Mouse (Mus musculus): ENCODE data around the gene Kcnj10. TPM values are rescaled to one million over a fixed set of nuclear protein-coding genes. Genes with fewer than 3 reads are reported as not detected.

The Kcnj10 gene
- polyA plus RNA-seq (2016; fragmentation: Nextera tagmentation; extraction: Ambion mirVana): 0.06 and 0.08 TPM in 2 replicates

DNA sequence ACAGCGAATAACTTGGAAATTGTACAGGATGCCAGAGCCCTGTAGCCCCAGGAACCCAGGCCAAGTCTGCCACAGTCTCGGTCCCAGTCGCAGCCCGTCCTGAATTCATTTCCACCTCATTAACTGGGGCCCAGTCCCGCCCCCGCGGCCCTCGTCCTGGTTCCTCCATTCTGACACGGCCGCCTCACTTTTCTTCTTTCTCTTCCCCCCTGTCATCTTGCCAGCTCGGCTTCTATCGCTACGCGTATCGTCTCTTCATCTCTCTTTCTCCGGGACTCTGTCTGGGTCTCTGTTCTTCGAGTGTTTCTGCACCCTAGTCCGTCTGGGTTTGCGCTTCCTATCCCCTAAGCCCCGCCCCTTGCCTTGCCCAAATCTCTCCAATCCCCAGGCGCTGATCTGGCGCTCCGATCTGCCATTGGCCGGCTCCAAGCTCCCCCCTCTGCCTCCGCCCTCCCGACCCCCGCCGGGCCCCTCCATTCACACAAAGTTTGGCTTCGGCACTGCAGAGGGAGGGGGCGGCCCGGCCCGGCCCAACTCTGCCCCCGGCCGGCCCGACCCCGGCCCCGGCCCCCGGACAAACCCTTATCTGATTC, at the start of gene Kcnj10:
TSS of gene Kcnj10 (plus strand) at position 482 of the 593 bp plus-strand sequence.
- WGBS: 3% methylated on average over 38 of the region's 38 CpGs
- Histone ChIP-seq H3K9me3 (no peaks in the 10 kb centered on the region), H3K36me3 (no peaks in the 10 kb centered on the region), H3K4me1 (no peaks in the 10 kb centered on the region), H3K4me3 (peak within 1 kb of the TSS; percentile 41), H3K4me2 (replicated peaks) (peak within 1 kb of the TSS; percentile 65), H3K9ac (no peak within 1 kb of the TSS), H3K27ac (no peak within 1 kb of the TSS), H3K27me3 (peaks cover 43% of the 10 kb centered on the region)
- peak; percentile 78 for ATAC-seq (ENCODE audit: insufficient number of reproducible peaks, insufficient read depth, low FRiP score, low TSS enrichment)

DNA sequence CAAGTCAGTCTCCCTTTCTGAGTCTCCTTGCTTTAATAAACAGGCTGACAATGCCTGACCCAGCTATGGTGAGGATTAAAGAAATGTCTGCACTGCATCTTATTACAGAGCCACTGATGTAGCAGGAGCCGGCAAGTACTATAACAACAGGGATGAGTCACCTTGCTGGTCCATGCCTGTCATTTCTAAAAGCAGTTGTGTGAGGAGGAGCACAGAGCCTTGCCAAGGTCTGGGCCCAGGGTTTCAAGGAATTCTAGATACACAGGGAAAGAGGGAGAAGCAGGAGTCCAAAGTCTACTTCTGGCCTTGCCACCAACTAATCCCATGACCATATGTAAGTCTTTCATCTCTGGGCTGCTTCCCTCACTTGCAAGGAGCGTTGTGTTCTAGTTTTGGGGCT, 48.1 kb upstream of the Kcnj10 start:
- peaks cover 24% of the 10 kb centered on the region for H3K4me1 ChIP-seq
- ATAC-seq (ENCODE audit: insufficient number of reproducible peaks, insufficient read depth, low FRiP score, low TSS enrichment): no peak
- H3K9me3 ChIP-seq: no peaks in the 10 kb centered on the region
- H3K4me2 ChIP-seq (replicated peaks): no peak overlapping the region
- H3K9ac ChIP-seq: no peak overlapping the region
- no peaks in the 10 kb centered on the region for H3K27me3 ChIP-seq
- H3K27ac ChIP-seq: no peak overlapping the region
- H3K36me3 ChIP-seq: no peaks in the 10 kb centered on the region
- WGBS: 87% methylated on average over 2 of the region's 2 CpGs
- H3K4me3 ChIP-seq: no peak overlapping the region

DNA sequence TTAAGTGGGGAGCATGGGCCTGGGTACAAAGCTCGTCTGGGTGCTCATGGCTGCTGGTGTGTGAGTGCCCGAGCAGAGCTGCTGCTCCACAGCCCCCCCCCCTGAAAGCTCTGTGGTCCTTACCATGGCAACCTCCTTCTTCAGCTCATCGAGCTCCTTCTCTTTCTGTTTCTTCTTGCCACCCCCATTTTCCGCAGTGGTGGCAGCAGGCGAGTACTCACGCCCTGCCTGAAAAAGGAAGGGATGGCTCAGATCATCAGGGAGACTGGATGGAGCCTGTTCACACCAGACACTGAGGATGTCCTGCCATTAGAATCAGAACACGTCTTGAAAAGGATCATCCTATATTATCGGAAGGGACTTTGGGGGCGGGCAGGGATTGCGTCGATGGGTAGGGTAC, 47.6 kb upstream of the Kcnj10 start:
- 86% methylated on average over 11 of the region's 11 CpGs for WGBS

DNA sequence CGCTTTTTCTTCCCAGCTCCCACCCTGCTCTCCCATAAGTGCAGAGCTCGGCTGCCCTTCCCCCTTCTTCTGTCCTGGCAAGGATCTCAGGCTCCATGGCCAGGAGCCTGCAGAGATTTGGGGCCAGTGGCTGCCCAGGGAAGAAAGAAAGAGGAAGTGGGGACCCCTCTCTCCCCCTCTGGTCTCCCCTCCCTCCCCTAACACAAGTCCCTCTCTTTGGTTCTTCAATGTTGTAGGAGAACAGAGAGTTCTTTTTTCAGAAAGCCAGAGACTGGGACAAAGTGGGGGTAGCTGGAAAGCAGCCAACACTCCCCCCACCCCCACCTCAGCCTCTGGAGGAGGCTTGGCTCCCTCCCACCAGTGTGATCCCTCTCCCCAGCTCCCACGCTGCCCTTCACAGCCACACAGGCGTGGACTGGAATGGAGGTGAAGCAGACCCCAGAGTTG, 45.2 kb upstream of the Kcnj10 start:
- Histone ChIP-seq H3K9ac (peak overlapping the region; percentile 7; the same call in 1 of the 2 replicates), H3K4me3 (no peak overlapping the region), H3K27ac (peak overlapping the region; percentile 60), H3K4me2 (replicated peaks) (peak overlapping the region; percentile 21; the same call in 1 of the 2 replicates), H3K36me3 (no peaks in the 10 kb centered on the region), H3K9me3 (no peaks in the 10 kb centered on the region), H3K27me3 (no peaks in the 10 kb centered on the region), H3K4me1 (peaks cover 41% of the 10 kb centered on the region)
- ATAC-seq (ENCODE audit: insufficient number of reproducible peaks, insufficient read depth, low FRiP score, low TSS enrichment): peak; percentile 48; the same call in 1 of the 2 replicates
- 36% methylated on average over 4 of the region's 4 CpGs for WGBS

More for the DNA sequence above, 47.6 kb upstream of the Kcnj10 start:
- Histone ChIP-seq H3K9me3 (no peaks in the 10 kb centered on the region), H3K4me1 (peaks cover 30% of the 10 kb centered on the region), H3K27me3 (no peaks in the 10 kb centered on the region), H3K4me2 (replicated peaks) (no peak overlapping the region), H3K27ac (no peak overlapping the region), H3K4me3 (no peak overlapping the region), H3K9ac (no peak overlapping the region), H3K36me3 (no peaks in the 10 kb centered on the region)
- ATAC-seq (ENCODE audit: insufficient number of reproducible peaks, insufficient read depth, low FRiP score, low TSS enrichment): no peak

DNA sequence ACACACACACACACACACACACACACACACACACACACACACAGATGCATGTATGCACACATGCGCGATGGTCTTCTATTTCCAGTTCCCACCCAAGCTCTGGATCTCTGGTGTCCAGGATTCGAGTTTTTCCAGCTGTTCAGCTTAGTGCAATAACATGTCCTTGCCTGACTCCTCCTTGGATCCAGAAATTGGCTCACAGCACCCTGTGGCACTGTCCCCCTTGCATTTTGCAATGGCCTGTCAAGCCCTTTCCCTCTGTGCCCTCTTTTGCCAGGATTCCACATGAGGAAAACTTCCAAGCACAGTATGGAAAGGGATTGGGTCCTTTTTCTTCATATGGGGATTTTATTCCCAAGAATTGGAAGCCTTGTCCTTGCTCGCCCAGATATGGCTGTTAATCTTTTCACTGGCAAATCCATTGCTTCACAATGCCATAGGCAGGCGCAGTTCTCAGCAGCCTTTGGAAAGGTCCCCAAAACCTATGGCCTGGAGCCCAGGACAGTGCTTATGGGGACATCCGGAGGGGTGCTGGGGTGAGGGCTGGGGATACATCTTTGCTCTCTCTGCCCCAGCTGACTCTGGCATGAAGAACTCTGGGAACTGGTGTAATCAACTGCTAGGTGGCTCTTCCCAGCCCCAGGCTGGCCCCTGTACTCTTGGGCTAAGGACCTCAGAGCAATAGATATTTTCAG, 44.0 kb upstream of the Kcnj10 start:
- Histone ChIP-seq H3K27ac (0 out of 2 replicates have a peak overlapping the region, but pooled peaks have one; percentile 55), H3K36me3 (no peaks in the 10 kb centered on the region), H3K4me2 (replicated peaks) (peak overlapping the region; percentile 33), H3K9me3 (no peaks in the 10 kb centered on the region), H3K27me3 (no peaks in the 10 kb centered on the region), H3K4me3 (peak overlapping the region; percentile 9), H3K4me1 (peaks cover 47% of the 10 kb centered on the region), H3K9ac (0 out of 2 replicates have a peak overlapping the region, but pooled peaks have one; percentile 11)
- no peak for ATAC-seq (ENCODE audit: insufficient number of reproducible peaks, insufficient read depth, low FRiP score, low TSS enrichment)
- 83% methylated on average over 6 of the region's 6 CpGs for WGBS

GRCm38 (mm10) chr1:172297611-172298537, 43.1 kb upstream of the Kcnj10 start, which contains the start of gene Atp1a2:
Gene Atp1a2 (minus strand): TSS chr1:172298064.
- H3K9me3 ChIP-seq: no peaks in the 10 kb centered on the region
- 0 out of 2 replicates have a peak, but pooled peaks have one; percentile 25 for ATAC-seq (ENCODE audit: insufficient number of reproducible peaks, insufficient read depth, low FRiP score, low TSS enrichment)
- H3K36me3 ChIP-seq: no peaks in the 10 kb centered on the region
- H3K9ac ChIP-seq: 0 out of 2 replicates have a peak within 1 kb of the TSS, but pooled peaks have one; percentile 11
- peak within 1 kb of the TSS; percentile 33 for H3K4me2 ChIP-seq (replicated peaks)
- peak within 1 kb of the TSS; percentile 9 for H3K4me3 ChIP-seq
- H3K27ac ChIP-seq: peak within 1 kb of the TSS; percentile 55
- WGBS: 7% methylated on average over 16 of the region's 16 CpGs
- peaks cover 53% of the 10 kb centered on the region for H3K4me1 ChIP-seq
- H3K27me3 ChIP-seq: no peaks in the 10 kb centered on the region

DNA sequence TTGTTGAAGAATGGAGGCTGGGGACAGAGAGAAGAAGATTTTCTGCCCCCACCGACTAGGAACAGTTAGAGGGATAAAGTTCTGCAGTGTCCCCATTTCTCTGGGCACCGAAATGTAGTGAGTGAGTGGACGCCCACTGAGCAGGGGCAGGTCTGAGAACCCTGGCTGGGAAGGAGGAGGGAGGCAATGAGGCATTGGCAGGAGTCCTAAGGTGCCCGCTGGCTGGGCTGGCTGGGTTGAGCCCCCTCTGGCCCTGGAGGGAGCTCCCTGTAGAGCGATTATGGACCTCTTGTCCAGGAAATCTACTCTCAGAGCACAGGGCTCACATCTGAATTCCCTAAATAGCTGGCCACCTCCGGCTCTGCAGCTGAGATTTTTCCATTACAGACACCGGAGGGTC, 41.5 kb upstream of the Kcnj10 start:
- Histone ChIP-seq H3K4me1 (peaks cover 56% of the 10 kb centered on the region), H3K9me3 (no peaks in the 10 kb centered on the region), H3K4me3 (no peak overlapping the region), H3K4me2 (replicated peaks) (no peak overlapping the region), H3K27ac (no peak overlapping the region), H3K36me3 (no peaks in the 10 kb centered on the region), H3K9ac (no peak overlapping the region), H3K27me3 (no peaks in the 10 kb centered on the region)
- WGBS: 61% methylated on average over 7 of the region's 7 CpGs
- no peak for ATAC-seq (ENCODE audit: insufficient number of reproducible peaks, insufficient read depth, low FRiP score, low TSS enrichment)

GRCm38 (mm10) chr1:172300247-172300646, 40.8 kb upstream of the Kcnj10 start:
- H3K27ac ChIP-seq: no peak overlapping the region
- H3K4me2 ChIP-seq (replicated peaks): no peak overlapping the region
- ATAC-seq (ENCODE audit: insufficient number of reproducible peaks, insufficient read depth, low FRiP score, low TSS enrichment): no peak
- no peak overlapping the region for H3K4me3 ChIP-seq
- no peaks in the 10 kb centered on the region for H3K36me3 ChIP-seq
- H3K9ac ChIP-seq: no peak overlapping the region
- H3K9me3 ChIP-seq: no peaks in the 10 kb centered on the region
- 67% methylated on average over 5 of the region's 5 CpGs for WGBS
- no peaks in the 10 kb centered on the region for H3K27me3 ChIP-seq
- H3K4me1 ChIP-seq: peaks cover 55% of the 10 kb centered on the region

GRCm38 (mm10) chr1:172301180-172301579, 39.8 kb upstream of the Kcnj10 start:
- no peak overlapping the region for H3K4me2 ChIP-seq (replicated peaks)
- ATAC-seq (ENCODE audit: insufficient number of reproducible peaks, insufficient read depth, low FRiP score, low TSS enrichment): 0 out of 2 replicates have a peak, but pooled peaks have one; percentile 20
- WGBS: 35% methylated on average over 12 of the region's 12 CpGs
- no peaks in the 10 kb centered on the region for H3K27me3 ChIP-seq
- H3K27ac ChIP-seq: no peak overlapping the region; the same call in 1 of the 2 replicates
- no peak overlapping the region for H3K4me3 ChIP-seq
- H3K36me3 ChIP-seq: no peaks in the 10 kb centered on the region
- H3K4me1 ChIP-seq: peaks cover 46% of the 10 kb centered on the region
- H3K9me3 ChIP-seq: no peaks in the 10 kb centered on the region
- H3K9ac ChIP-seq: no peak overlapping the region

- no peaks in the 10 kb centered on the region for H3K9me3 ChIP-seq
- H3K4me3 ChIP-seq: no peak overlapping the region
- ATAC-seq (ENCODE audit: insufficient number of reproducible peaks, insufficient read depth, low FRiP score, low TSS enrichment): no peak
- H3K4me1 ChIP-seq: peaks cover 37% of the 10 kb centered on the region
- H3K4me2 ChIP-seq (replicated peaks): no peak overlapping the region
- 51% methylated on average over 3 of the region's 3 CpGs for WGBS
- H3K9ac ChIP-seq: no peak overlapping the region
- no peaks in the 10 kb centered on the region for H3K27me3 ChIP-seq
- no peaks in the 10 kb centered on the region for H3K36me3 ChIP-seq
- H3K27ac ChIP-seq: no peak overlapping the region
Measured at GRCm38 (mm10) chr1:172302311-172302710, 38.7 kb upstream of the Kcnj10 start.

- H3K4me2 ChIP-seq (replicated peaks): no peak overlapping the region
- H3K27me3 ChIP-seq: no peaks in the 10 kb centered on the region
- no peak for ATAC-seq (ENCODE audit: insufficient number of reproducible peaks, insufficient read depth, low FRiP score, low TSS enrichment)
- no peaks in the 10 kb centered on the region for H3K36me3 ChIP-seq
- no peak overlapping the region for H3K4me3 ChIP-seq
- H3K27ac ChIP-seq: no peak overlapping the region
- 9% methylated on average over 6 of the region's 6 CpGs for WGBS
- H3K9me3 ChIP-seq: no peaks in the 10 kb centered on the region
- 0 out of 2 replicates have a peak overlapping the region, but pooled peaks have one; percentile 8 for H3K9ac ChIP-seq
- H3K4me1 ChIP-seq: peaks cover 32% of the 10 kb centered on the region
Measured at GRCm38 (mm10) chr1:172302851-172303250, 38.2 kb upstream of the Kcnj10 start.

Data from embryonic facial prominence, embryonic 12.5 days (tissue).